Mouse (Mus musculus) forebrain, embryonic 16.5 days (tissue): ENCODE data around the gene Kcnb1. TPM values are rescaled to one million over a fixed set of nuclear protein-coding genes. Genes with fewer than 3 reads are reported as not detected.
A peak's percentile ranks its signal among the peaks of the same experiment; 100 is the strongest.

Experiments used
- ATAC-seq: fragments of 200-750 bp; cut with Nextera tagmentation; 2 replicates; pipeline ENCODE4 v1.8.0; 2017; ENCODE audit warnings: mild to moderate bottlenecking, moderate library complexity
- H3K27ac ChIP-seq: fragments of 300-500 bp; sonication (generic); 2 replicates; pipeline ENCODE4 v1.5.1; 2014; ENCODE audit warnings: low read length, control low read depth
- H3K27me3 ChIP-seq: fragments of 300-500 bp; sonication (generic); replicated peaks from 2 replicates; pipeline ENCODE4 v1.6.1; 2014; ENCODE audit warnings: low read length; ENCODE audit not compliant: control insufficient read depth, insufficient read depth
- H3K36me3 ChIP-seq: fragments of 300-500 bp; sonication (generic); 2 replicates; pipeline ENCODE4 v1.6.1; 2014; ENCODE audit not compliant: control insufficient read depth, insufficient read depth
- H3K4me1 ChIP-seq: fragments of 300-500 bp; sonication (generic); replicated peaks from 2 replicates; pipeline ENCODE4 v1.6.1; 2014; ENCODE audit warnings: low read length; ENCODE audit not compliant: control insufficient read depth, insufficient read depth
- H3K4me2 ChIP-seq: fragments of 300-500 bp; sonication (generic); 2 replicates; pipeline ENCODE4 v1.6.1; 2014; ENCODE audit warnings: mild to moderate bottlenecking, low read length, control low read depth
- H3K4me3 ChIP-seq: fragments of 300-500 bp; sonication (generic); replicated peaks from 2 replicates; pipeline ENCODE4 v1.5.1; 2014; ENCODE audit warnings: mild to moderate bottlenecking, low read length, control low read depth
- H3K9ac ChIP-seq: fragments of 300-500 bp; sonication (generic); replicated peaks from 2 replicates; pipeline ENCODE4 v1.6.1; 2014; ENCODE audit warnings: low read depth, low read length, control low read depth
- H3K9me3 ChIP-seq: fragments of 300-500 bp; sonication (generic); 2 replicates; pipeline ENCODE4 v1.6.1; 2016; ENCODE audit warnings: low read length; ENCODE audit not compliant: control insufficient read depth
- WGBS: fragments of 180-500 bp; shearing (Covaris S2); extraction: QIAGEN DNeasy Blood & Tissue Kit; methylation state at CpG from one replicate; pipeline ENCODE4 v1.1.7; 2014; 5-methylcytosine and 5-hydroxymethylcytosine counted together
- polyA plus RNA-seq: library from polyadenylated mRNA; unstranded; fragments of >200 nt; fragmentation: Nextera tagmentation; extraction: Ambion mirVana; gene quantifications from 2 replicates; pipeline ENCODE4 v1.2.1, GENCODE M21; 2015

Kcnb1 gene
- polyA plus RNA-seq, 1 experiment from 2014 or later: 3.2 TPM

- no peaks in the 10 kb centered on the region for H3K36me3 ChIP-seq
- no peaks in the 10 kb centered on the region for H3K9me3 ChIP-seq
- H3K4me2 ChIP-seq: peak overlapping the region; percentile 58
- under 1% methylated on average over 27 of the region's 91 CpGs for WGBS
- peaks cover 20% of the 10 kb centered on the region for H3K4me1 ChIP-seq
- H3K4me3 ChIP-seq: peak overlapping the region; percentile 61
- peak; percentile 56 for ATAC-seq
- no peak overlapping the region for H3K27ac ChIP-seq
- H3K9ac ChIP-seq: peak overlapping the region; percentile 67
- peaks cover 15% of the 10 kb centered on the region for H3K27me3 ChIP-seq
These were observed 472 bp downstream of the Kcnb1 start for GRCm38 (mm10) chr2:167189291-167190075.

- 20% methylated on average over 71 of the region's 83 CpGs for WGBS
- H3K4me2 ChIP-seq: peak overlapping the region; percentile 58
- ATAC-seq: peak; percentile 21; the same call in 1 of the 2 replicates
- H3K9me3 ChIP-seq: no peaks in the 10 kb centered on the region
- H3K4me1 ChIP-seq: peaks cover 20% of the 10 kb centered on the region
- H3K9ac ChIP-seq: no peak overlapping the region; the same call in 1 of the 2 replicates
- H3K27me3 ChIP-seq: peaks cover 15% of the 10 kb centered on the region
- peak overlapping the region; percentile 61 for H3K4me3 ChIP-seq
- no peak overlapping the region for H3K27ac ChIP-seq
- no peaks in the 10 kb centered on the region for H3K36me3 ChIP-seq
These were observed 1.4 kb downstream of the Kcnb1 start for GRCm38 (mm10) chr2:167188315-167189207.

- H3K27me3 ChIP-seq: peaks cover 15% of the 10 kb centered on the region
- no peak for ATAC-seq
- no peak overlapping the region for H3K4me2 ChIP-seq
- no peaks in the 10 kb centered on the region for H3K36me3 ChIP-seq
- 80% methylated on average over 5 of the region's 5 CpGs for WGBS
- H3K9me3 ChIP-seq: peaks cover 2% of the 10 kb centered on the region; the same call in 1 of the 2 replicates
- H3K4me1 ChIP-seq: peaks cover 20% of the 10 kb centered on the region
- no peak overlapping the region for H3K27ac ChIP-seq
- no peak overlapping the region for H3K4me3 ChIP-seq
- no peak overlapping the region for H3K9ac ChIP-seq
These were observed 2.8 kb downstream of the Kcnb1 start for GRCm38 (mm10) chr2:167187119-167187518.

GRCm38 (mm10) chr2:167186544-167186943 is 3.4 kb downstream of the Kcnb1 start:
- peaks cover 2% of the 10 kb centered on the region; the same call in 1 of the 2 replicates for H3K9me3 ChIP-seq
- H3K36me3 ChIP-seq: no peaks in the 10 kb centered on the region
- WGBS: 47% methylated on average over 10 of the region's 10 CpGs
- ATAC-seq: no peak
- H3K9ac ChIP-seq: no peak overlapping the region
- no peak overlapping the region for H3K4me2 ChIP-seq
- no peak overlapping the region for H3K4me3 ChIP-seq
- H3K27ac ChIP-seq: no peak overlapping the region
- peaks cover 15% of the 10 kb centered on the region for H3K27me3 ChIP-seq
- H3K4me1 ChIP-seq: peaks cover 20% of the 10 kb centered on the region

GRCm38 (mm10) chr2:167186003-167186402 is 4.0 kb downstream of the Kcnb1 start:
- Histone ChIP-seq H3K27ac (no peak overlapping the region), H3K27me3 (peaks cover 15% of the 10 kb centered on the region), H3K4me1 (peaks cover 20% of the 10 kb centered on the region), H3K9me3 (peaks cover 2% of the 10 kb centered on the region; the same call in 1 of the 2 replicates), H3K9ac (no peak overlapping the region), H3K4me3 (no peak overlapping the region), H3K36me3 (no peaks in the 10 kb centered on the region), H3K4me2 (no peak overlapping the region)
- 59% methylated on average over 13 of the region's 13 CpGs for WGBS
- ATAC-seq: no peak

- Histone ChIP-seq H3K9me3 (peaks cover 2% of the 10 kb centered on the region; the same call in 1 of the 2 replicates), H3K4me3 (no peak overlapping the region), H3K36me3 (no peaks in the 10 kb centered on the region), H3K27me3 (peaks cover 12% of the 10 kb centered on the region), H3K9ac (no peak overlapping the region), H3K4me2 (no peak overlapping the region), H3K27ac (no peak overlapping the region), H3K4me1 (peaks cover 16% of the 10 kb centered on the region)
- WGBS: 89% methylated on average over 2 of the region's 2 CpGs
- no peak for ATAC-seq
These were observed 4.5 kb downstream of the Kcnb1 start for GRCm38 (mm10) chr2:167185432-167185831.

GRCm38 (mm10) chr2:167181662-167182389 is 8.1 kb downstream of the Kcnb1 start:
- Histone ChIP-seq H3K36me3 (no peaks in the 10 kb centered on the region), H3K9ac (no peak overlapping the region), H3K9me3 (peaks cover 2% of the 10 kb centered on the region; the same call in 1 of the 2 replicates), H3K4me1 (no peaks in the 10 kb centered on the region), H3K27me3 (no peaks in the 10 kb centered on the region), H3K27ac (no peak overlapping the region), H3K4me3 (no peak overlapping the region), H3K4me2 (no peak overlapping the region)
- no peak for ATAC-seq
- WGBS: 87% methylated on average over 14 of the region's 14 CpGs

- H3K27ac ChIP-seq: no peak overlapping the region
- no peak overlapping the region for H3K9ac ChIP-seq
- H3K27me3 ChIP-seq: no peaks in the 10 kb centered on the region
- no peak for ATAC-seq
- H3K4me2 ChIP-seq: no peak overlapping the region
- WGBS: 88% methylated on average over 8 of the region's 8 CpGs
- H3K9me3 ChIP-seq: peaks cover 2% of the 10 kb centered on the region; the same call in 1 of the 2 replicates
- no peaks in the 10 kb centered on the region for H3K4me1 ChIP-seq
- H3K36me3 ChIP-seq: no peaks in the 10 kb centered on the region
- H3K4me3 ChIP-seq: no peak overlapping the region
These were observed 8.9 kb downstream of the Kcnb1 start for GRCm38 (mm10) chr2:167181096-167181495.
